ENCODE assay signal across 8 mouse cellular contexts in genomic region chr2:26316576-26317246, GRCm38 (mm10). TPM values are rescaled to one million over a fixed set of nuclear protein-coding genes. Genes with fewer than 3 reads are reported as not detected.
A peak's percentile ranks its signal among the peaks of the same experiment; 100 is the strongest.
DNase-seq lines count a peak whose midpoint lies in the region; ATAC-seq and TF ChIP-seq lines count a peak whose summit lies in the region.

No protein-coding gene starts in this region.

- H3K36me3 ChIP-seq in heart, embryonic 13.5 days = no peaks in the 10 kb centered on the region
- H3K36me3 ChIP-seq in liver, embryonic 16.5 days (ENCODE audit: control insufficient read depth, insufficient read depth) = no peaks in the 10 kb centered on the region

- H3K9ac ChIP-seq in heart, embryonic 13.5 days = peak overlapping the region; percentile 98
- no peak overlapping the region for H3K9ac ChIP-seq in liver, embryonic 16.5 days (ENCODE audit: low read depth, low read length)

- peak overlapping the region; percentile 96 for H3K27ac ChIP-seq in heart, embryonic 13.5 days (replicated peaks)
- no peak overlapping the region for H3K27ac ChIP-seq in liver, embryonic 16.5 days (ENCODE audit: low read length)

- CTCF ChIA-PET in Patski (lab: Charles Lee) = interaction anchor here (1.5 to 2.5 kb wide), 4 partner anchors 9 to 163 kb away, joined by 4 to 16 read pairs (median 5); partner anchors contain the start of gene Inpp5e

- H3K4me1 ChIP-seq in heart, embryonic 13.5 days = peaks cover 75% of the 10 kb centered on the region
- H3K4me1 ChIP-seq in liver, embryonic 16.5 days (ENCODE audit: control insufficient read depth, low read depth, low read length) = peaks cover 4% of the 10 kb centered on the region

- ATAC-seq in Patski = peak; percentile 3
- no peak for ATAC-seq in heart, embryonic 13.5 days (ENCODE audit: extremely low read depth, insufficient number of reproducible peaks, low FRiP score, low TSS enrichment)
- ATAC-seq in liver, embryonic 16.5 days (ENCODE audit: low read depth) = no peak

- POLR2A ChIA-PET in Patski (lab: Charles Lee) = no interaction called here

- H3K27me3 ChIP-seq in Patski = no peaks in the 10 kb centered on the region
- no peaks in the 10 kb centered on the region for H3K27me3 ChIP-seq in heart, embryonic 13.5 days (replicated peaks)
- H3K27me3 ChIP-seq in liver, embryonic 16.5 days (ENCODE audit: control insufficient read depth, insufficient read depth, low read depth, low read length) = peaks cover 14% of the 10 kb centered on the region; the same call in 1 of the 2 replicates

- WGBS in heart, embryonic 13.5 days = 61% methylated on average over 9 of the region's 9 CpGs
- WGBS in liver, embryonic 16.5 days (ENCODE audit: insufficient replicate concordance) = 69% methylated on average over 9 of the region's 9 CpGs

- DNase-seq in heart, adult 18-20 months = peak; percentile 33 to 41
- no peak for DNase-seq in heart, adult 9 months (ENCODE audit: low spot score in 2 of 2)
- DNase-seq in Patski (ENCODE audit: low read depth, low spot score) = no peak
- DNase-seq in layer of hippocampus, adult 9-10 months (ENCODE audit: low spot score) = no peak
- no peak for DNase-seq in urinary bladder, postnatal 10 days (ENCODE audit: low spot score)
- no peak for DNase-seq in adrenal gland, adult 2 months

- peak overlapping the region; percentile 93 for H3K4me3 ChIP-seq in heart, embryonic 13.5 days
- H3K4me3 ChIP-seq in liver, embryonic 16.5 days (ENCODE audit: low read depth, low read length) = no peak overlapping the region

- H3K4me2 ChIP-seq in heart, embryonic 13.5 days = peak overlapping the region; percentile 89
- peak overlapping the region; percentile 82; the same call in 1 of the 2 replicates for H3K4me2 ChIP-seq in liver, embryonic 16.5 days (ENCODE audit: low read depth, low read length)

- H3K9me3 ChIP-seq in heart, embryonic 13.5 days = no peaks in the 10 kb centered on the region
- H3K9me3 ChIP-seq in liver, embryonic 16.5 days (replicated peaks; ENCODE audit: control insufficient read depth, low read length) = no peaks in the 10 kb centered on the region

- TF ChIP-seq CTCF in Patski (IDR thresholded peaks at IDR 0.05) = no peak

- in situ Hi-C loops in Patski (cut with MboI; ENCODE audit: low pct_unique_long_range_greater_than_20kb) = loop anchor here (10.0 kb wide), 1 partner anchor 248 kb away; no protein-coding TSS in a partner anchor

RNA-seq across cellular contexts. Expression of gene Gpsm1, which starts 1.4 kb away (rescaled TPM):
- total RNA-seq in heart, adult 18-20 months (2021) = 100 to 1,000 TPM; 175 to 238 TPM
- 23.3 TPM for polyA plus RNA-seq in Patski (2021)
- polyA plus RNA-seq in heart, embryonic 13.5 days (2015; fragmentation: Nextera tagmentation; extraction: Ambion mirVana) = 37.3 TPM in 2 replicates
- 2.3 and 3.0 TPM in 2 replicates for polyA plus RNA-seq in liver, embryonic 16.5 days (2015; fragmentation: Nextera tagmentation; extraction: Ambion mirVana)
- 10 to 100 TPM in 1 of 2 experiments, 1 to 10 TPM in 1; 9.4 to 14.9 TPM for total RNA-seq in adrenal gland, adult 2 months (2021)
- polyA plus RNA-seq in adrenal gland, adult 2 months (2012; rRNA removed) = 20.0 and 24.1 TPM in 2 replicates

RNA-seq across cellular contexts. Expression of gene Ccdc187, which starts 22.4 kb away (rescaled TPM):
- total RNA-seq in heart, adult 18-20 months (2021) = under 1 TPM; 0.05 to 0.13 TPM
- polyA plus RNA-seq in Patski (2021) = 0.03 TPM
- 0.10 and 0.24 TPM in 2 replicates for polyA plus RNA-seq in heart, embryonic 13.5 days (2015; fragmentation: Nextera tagmentation; extraction: Ambion mirVana)
- polyA plus RNA-seq in liver, embryonic 16.5 days (2015; fragmentation: Nextera tagmentation; extraction: Ambion mirVana) = 0.01 and 0.05 TPM in 2 replicates
- total RNA-seq in adrenal gland, adult 2 months (2021) = 1 to 10 TPM in 1 of 2 experiments, under 1 TPM in 1; 0.58 to 1.0 TPM
- polyA plus RNA-seq in adrenal gland, adult 2 months (2012; rRNA removed) = 0.51 and 0.83 TPM in 2 replicates

RNA-seq across cellular contexts. Expression of gene Dnlz, which starts 35.2 kb away (rescaled TPM):
- total RNA-seq in heart, adult 18-20 months (2021) = 10 to 100 TPM; 24.5 to 25.3 TPM
- 19.3 TPM for polyA plus RNA-seq in Patski (2021)
- polyA plus RNA-seq in heart, embryonic 13.5 days (2015; fragmentation: Nextera tagmentation; extraction: Ambion mirVana) = 27.5 and 28.7 TPM in 2 replicates
- polyA plus RNA-seq in liver, embryonic 16.5 days (2015; fragmentation: Nextera tagmentation; extraction: Ambion mirVana) = 7.2 and 8.0 TPM in 2 replicates
- 10 to 100 TPM; 20.6 to 25.6 TPM for total RNA-seq in adrenal gland, adult 2 months (2021)
- 30.6 and 31.1 TPM in 2 replicates for polyA plus RNA-seq in adrenal gland, adult 2 months (2012; rRNA removed)

RNA-seq across cellular contexts. Expression of gene Card9, which starts 44.0 kb away (rescaled TPM):
- total RNA-seq in heart, adult 18-20 months (2021) = 1 to 10 TPM in 1 of 2 experiments, under 1 TPM in 1; 0.89 to 1.1 TPM
- polyA plus RNA-seq in Patski (2021) = 0.50 TPM
- 0.41 and 0.62 TPM in 2 replicates for polyA plus RNA-seq in heart, embryonic 13.5 days (2015; fragmentation: Nextera tagmentation; extraction: Ambion mirVana)
- 1.7 and 3.0 TPM in 2 replicates for polyA plus RNA-seq in liver, embryonic 16.5 days (2015; fragmentation: Nextera tagmentation; extraction: Ambion mirVana)
- 1 to 10 TPM; 1.3 to 1.7 TPM for total RNA-seq in adrenal gland, adult 2 months (2021)
- polyA plus RNA-seq in adrenal gland, adult 2 months (2012; rRNA removed) = 4.9 and 5.0 TPM in 2 replicates

Comparison
In these comparisons a context has a peak if more than half of its experiments do, and no peak if none do; other contexts are left out.
1. DNase-seq: peak in heart, adult 18-20 months (2 of 2); none in heart, adult 9 months (0 of 2), Patski (single experiment), layer of hippocampus, adult 9-10 months (single experiment), urinary bladder, postnatal 10 days (single experiment) and adrenal gland, adult 2 months (single experiment).